In genomic region chr9:65884564-65885315, GRCm38 (mm10) we compare ENCODE assay signal across 8 mouse cellular contexts. TPM values are rescaled to one million over a fixed set of nuclear protein-coding genes. Genes with fewer than 3 reads are reported as not detected.
DNase-seq lines count a peak whose midpoint lies in the region; ATAC-seq and TF ChIP-seq lines count a peak whose summit lies in the region.

No protein-coding gene starts in this region.

- TF ChIP-seq POLR2A in olfactory bulb, adult 2 months (IDR thresholded peaks at IDR 0.05; ENCODE audit: insufficient read depth, low read depth, low read length) = peak; percentile 78
- peak; percentile 75; the same call in 1 of the 2 replicates for TF ChIP-seq POLR2A in thymus, adult 2 months (IDR thresholded peaks at IDR 0.05; ENCODE audit: control insufficient read depth, extremely low read depth, insufficient read depth, low read length, poor library complexity)

- peak overlapping the region; percentile 71 for H3K9ac ChIP-seq in forebrain, embryonic 14.5 days (ENCODE audit: low read length)
- peak overlapping the region; percentile 69 for H3K9ac ChIP-seq in lung, embryonic 14.5 days

- H3K4me1 ChIP-seq in forebrain, embryonic 14.5 days (ENCODE audit: control insufficient read depth, insufficient read depth, low read length) = no peaks in the 10 kb centered on the region
- 0 out of 2 replicates have a peak, but pooled peaks cover 3% of the 10 kb centered on the region for H3K4me1 ChIP-seq in lung, embryonic 14.5 days (ENCODE audit: insufficient read depth)
- no peaks in the 10 kb centered on the region for H3K4me1 ChIP-seq in olfactory bulb, adult 2 months (ENCODE audit: control insufficient read depth, insufficient read depth, low read length)
- no peaks in the 10 kb centered on the region for H3K4me1 ChIP-seq in thymus, adult 2 months (replicated peaks; ENCODE audit: control insufficient read depth, insufficient read depth, low read length)

- peak; percentile 30 for TF ChIP-seq CTCF in layer of hippocampus, adult 2 months (conservative IDR thresholded peaks at IDR 0.05)
- peak; percentile 22 for TF ChIP-seq CTCF in lung, embryonic 14.5 days (IDR thresholded peaks at IDR 0.05; ENCODE audit: low read depth)
- no peak for TF ChIP-seq CTCF in olfactory bulb, adult 2 months (IDR thresholded peaks at IDR 0.05; ENCODE audit: insufficient read depth, low read depth, low read length)
- peak; percentile 41; the same call in 1 of the 2 replicates for TF ChIP-seq CTCF in thymus, adult 2 months (IDR thresholded peaks at IDR 0.05; ENCODE audit: borderline replicate concordance, control insufficient read depth, extremely low read depth, insufficient read depth, low read length, poor library complexity)

- intact Hi-C loops in heart, postnatal 25 days (cut with DNase I) = loop anchor here (2.0 kb wide), 1 partner anchor 24 kb away; the partner anchor contains the start of genes Csnk1g1 and Trip4

- DNase-seq in ES-CJ7 (ENCODE audit: low read depth, low spot score) = peak; percentile 93
- DNase-seq in cerebellum, adult 11 months = peak; percentile 82
- DNase-seq in forebrain, embryonic 14.5 days (ENCODE audit: low spot score) = peak; percentile 93
- peak; percentile 80 for DNase-seq in heart, postnatal 25 days (ENCODE audit: low spot score)
- peak; percentile 89 for DNase-seq in layer of hippocampus, adult 2 months (ENCODE audit: low spot score in 2 of 2)
- peak; percentile 96 for DNase-seq in lung, embryonic 14.5 days
- DNase-seq in thymus, adult 2 months = peak; percentile 90

- peak overlapping the region; percentile 57 for H3K4me3 ChIP-seq in forebrain, embryonic 14.5 days (ENCODE audit: low read depth, low read length)
- peak overlapping the region; percentile 66 for H3K4me3 ChIP-seq in layer of hippocampus, adult 2 months
- H3K4me3 ChIP-seq in lung, embryonic 14.5 days (ENCODE audit: low read depth, low read length) = peak overlapping the region; percentile 63
- H3K4me3 ChIP-seq in olfactory bulb, adult 2 months (ENCODE audit: insufficient read depth, low read depth, low read length) = peak overlapping the region; percentile 88
- H3K4me3 ChIP-seq in thymus, adult 2 months (ENCODE audit: control insufficient read depth, insufficient read depth, low read length) = peak overlapping the region; percentile 98

- peak overlapping the region; percentile 63; the same call in 1 of the 2 replicates for H3K27ac ChIP-seq in forebrain, embryonic 14.5 days (ENCODE audit: low read depth, low read length)
- H3K27ac ChIP-seq in layer of hippocampus, adult 2 months = peak overlapping the region; percentile 87
- peak overlapping the region; percentile 80 for H3K27ac ChIP-seq in lung, embryonic 14.5 days (ENCODE audit: low read depth)
- peak overlapping the region; percentile 39; the same call in 1 of the 2 replicates for H3K27ac ChIP-seq in olfactory bulb, adult 2 months (ENCODE audit: insufficient read depth, low read depth, low read length)
- peak overlapping the region; percentile 45 for H3K27ac ChIP-seq in thymus, adult 2 months (ENCODE audit: control insufficient read depth, insufficient read depth, low read length)

- H3K4me2 ChIP-seq in forebrain, embryonic 14.5 days (ENCODE audit: low read length) = peak overlapping the region; percentile 72
- peak overlapping the region; percentile 77 for H3K4me2 ChIP-seq in lung, embryonic 14.5 days

- H3K27me3 ChIP-seq in forebrain, embryonic 14.5 days (replicated peaks; ENCODE audit: control insufficient read depth, insufficient read depth, low read length) = no peaks in the 10 kb centered on the region
- no peaks in the 10 kb centered on the region for H3K27me3 ChIP-seq in lung, embryonic 14.5 days (ENCODE audit: insufficient read depth, low read length)
- no peaks in the 10 kb centered on the region for H3K27me3 ChIP-seq in thymus, adult 2 months (ENCODE audit: control insufficient read depth, insufficient read depth, low read length)

- ATAC-seq in forebrain, embryonic 14.5 days = peak; percentile 96
- peak; percentile 99 for ATAC-seq in lung, embryonic 14.5 days (ENCODE audit: insufficient read depth)

- WGBS in forebrain, embryonic 14.5 days = under 1% methylated on average over 37 of the region's 37 CpGs
- WGBS in lung, embryonic 14.5 days = under 1% methylated on average over 37 of the region's 37 CpGs
- WGBS in olfactory bulb, adult 2 months = under 1% methylated on average over 37 of the region's 37 CpGs
- under 1% methylated on average over 37 of the region's 37 CpGs for whole genome bisulfite sequencing in thymus, adult 2 months

- no peaks in the 10 kb centered on the region for H3K9me3 ChIP-seq in forebrain, embryonic 14.5 days (replicated peaks; ENCODE audit: control insufficient read depth, low read length)
- H3K9me3 ChIP-seq in lung, embryonic 14.5 days (ENCODE audit: low read depth, low read length) = no peaks in the 10 kb centered on the region

- H3K36me3 ChIP-seq in forebrain, embryonic 14.5 days (ENCODE audit: control insufficient read depth, insufficient read depth, low read length) = peaks cover 4% of the 10 kb centered on the region; the same call in 1 of the 2 replicates
- peaks cover 10% of the 10 kb centered on the region; the same call in 1 of the 2 replicates for H3K36me3 ChIP-seq in lung, embryonic 14.5 days (ENCODE audit: insufficient read depth)
- peaks cover 4% of the 10 kb centered on the region for H3K36me3 ChIP-seq in thymus, adult 2 months (ENCODE audit: control insufficient read depth, insufficient read depth, low read length)

RNA-seq across cellular contexts. Expression of gene Pclaf, which starts 5.3 kb away (rescaled TPM):
- 57.3 and 59.0 TPM in 2 replicates for polyA plus RNA-seq in forebrain, embryonic 14.5 days (2014; fragmentation: Nextera tagmentation; extraction: Ambion mirVana)
- under 1 TPM; 0.81 to 0.84 TPM for total RNA-seq in heart, postnatal 25 days (2021)
- total RNA-seq in layer of hippocampus, adult 2 months (2021) = under 1 TPM; 0.64 to 0.97 TPM
- 259 and 263 TPM in 2 replicates for polyA plus RNA-seq in lung, embryonic 14.5 days (2014; fragmentation: Nextera tagmentation; extraction: Ambion mirVana)
- polyA plus RNA-seq in olfactory bulb, adult 2 months (2012; ENCODE audit: insufficient read depth, insufficient read length, low replicate concordance, missing spikeins) = not detected in 2 replicates
- 51.8 and 73.5 TPM in 2 replicates for polyA plus RNA-seq in thymus, adult 2 months (2012; rRNA removed)

RNA-seq across cellular contexts. Expression of gene Trip4, which starts 23.9 kb away (rescaled TPM):
- 25.5 and 29.4 TPM in 2 replicates for polyA plus RNA-seq in forebrain, embryonic 14.5 days (2014; fragmentation: Nextera tagmentation; extraction: Ambion mirVana)
- 10 to 100 TPM; 15.9 to 18.3 TPM for total RNA-seq in heart, postnatal 25 days (2021)
- total RNA-seq in layer of hippocampus, adult 2 months (2021) = 10 to 100 TPM; 39.0 to 41.2 TPM
- 32.5 and 34.0 TPM in 2 replicates for polyA plus RNA-seq in lung, embryonic 14.5 days (2014; fragmentation: Nextera tagmentation; extraction: Ambion mirVana)
- polyA plus RNA-seq in olfactory bulb, adult 2 months (2012; ENCODE audit: insufficient read depth, insufficient read length, low replicate concordance, missing spikeins) = 109 TPM in 1 of 2 replicates, not detected in the other
- 10.8 and 12.6 TPM in 2 replicates for polyA plus RNA-seq in thymus, adult 2 months (2012; rRNA removed)

RNA-seq across cellular contexts. Expression of gene Csnk1g1, which starts 24.0 kb away (rescaled TPM):
- polyA plus RNA-seq in forebrain, embryonic 14.5 days (2014; fragmentation: Nextera tagmentation; extraction: Ambion mirVana) = 21.1 and 24.2 TPM in 2 replicates
- 10 to 100 TPM; 11.9 to 12.0 TPM for total RNA-seq in heart, postnatal 25 days (2021)
- total RNA-seq in layer of hippocampus, adult 2 months (2021) = 10 to 100 TPM; 41.6 to 44.0 TPM
- polyA plus RNA-seq in lung, embryonic 14.5 days (2014; fragmentation: Nextera tagmentation; extraction: Ambion mirVana) = 19.2 and 19.5 TPM in 2 replicates
- polyA plus RNA-seq in olfactory bulb, adult 2 months (2012; ENCODE audit: insufficient read depth, insufficient read length, low replicate concordance, missing spikeins) = 103 TPM in 1 of 2 replicates, not detected in the other
- 12.4 and 12.9 TPM in 2 replicates for polyA plus RNA-seq in thymus, adult 2 months (2012; rRNA removed)

RNA-seq across cellular contexts. Expression of gene Zfp609, which starts 57.4 kb away (rescaled TPM):
- polyA plus RNA-seq in forebrain, embryonic 14.5 days (2014; fragmentation: Nextera tagmentation; extraction: Ambion mirVana) = 7.4 and 8.8 TPM in 2 replicates
- total RNA-seq in heart, postnatal 25 days (2021) = 10 to 100 TPM; 23.2 to 28.0 TPM
- total RNA-seq in layer of hippocampus, adult 2 months (2021) = 10 to 100 TPM; 54.2 to 62.2 TPM
- polyA plus RNA-seq in lung, embryonic 14.5 days (2014; fragmentation: Nextera tagmentation; extraction: Ambion mirVana) = 7.4 and 7.6 TPM in 2 replicates
- not detected in 2 replicates for polyA plus RNA-seq in olfactory bulb, adult 2 months (2012; ENCODE audit: insufficient read depth, insufficient read length, low replicate concordance, missing spikeins)
- polyA plus RNA-seq in thymus, adult 2 months (2012; rRNA removed) = 8.0 and 10.8 TPM in 2 replicates

Comparison
In these comparisons a context has a peak if more than half of its experiments do, and no peak if none do; other contexts are left out.
1. Peak in every context shown above with its lines: DNase-seq, ATAC-seq, H3K4me3 ChIP-seq and H3K27ac ChIP-seq.